Mouse (Mus musculus) thymus, postnatal 36 days (tissue): Measurements from ENCODE around the gene Il5.

ENCODE experiments used
- DNase-seq, 2 experiments: peaks; one replicate each; pipeline ENCODE4 v3.0.0; 2022; ENCODE audit warnings: mixed read lengths in 2 of 2

Gene Il5

GRCm38 (mm10) chr11:53720715-53721114, at the start of gene Il5:
Il5 (plus strand) TSS chr11:53720794.
- DNase-seq = no peak

- DNase-seq = no peak
These were observed 49.2 kb upstream of the Il5 start for GRCm38 (mm10) chr11:53671414-53671813.

GRCm38 (mm10) chr11:53680141-53680540, 40.5 kb upstream of the Il5 start:
- no peak for DNase-seq

GRCm38 (mm10) chr11:53681686-53682085, 38.9 kb upstream of the Il5 start:
- no peak for DNase-seq

DNA sequence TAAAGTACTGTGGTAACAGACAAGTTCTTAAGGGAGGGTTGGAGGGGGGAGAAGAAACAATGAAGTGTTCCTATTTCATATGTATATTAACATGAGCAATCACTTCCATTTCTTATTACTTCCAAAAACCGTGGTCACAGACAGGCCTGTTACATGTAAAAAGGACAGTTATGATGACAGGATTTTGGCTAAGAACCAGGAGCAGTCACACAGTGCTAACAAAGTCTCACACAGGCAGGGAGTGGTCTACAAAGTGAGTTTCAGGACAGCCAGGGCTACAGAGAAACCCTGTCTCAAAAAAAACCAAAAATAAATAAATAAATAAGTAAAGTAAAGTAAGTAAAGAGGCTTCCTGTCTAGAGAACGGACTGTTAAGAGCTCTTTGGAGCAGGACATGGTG, 38.4 kb upstream of the Il5 start:
- no peak for DNase-seq

- no peak for DNase-seq
These were observed 37.5 kb upstream of the Il5 start for GRCm38 (mm10) chr11:53682994-53683530.

GRCm38 (mm10) chr11:53691979-53692378, 28.6 kb upstream of the Il5 start:
- DNase-seq = no peak

DNA sequence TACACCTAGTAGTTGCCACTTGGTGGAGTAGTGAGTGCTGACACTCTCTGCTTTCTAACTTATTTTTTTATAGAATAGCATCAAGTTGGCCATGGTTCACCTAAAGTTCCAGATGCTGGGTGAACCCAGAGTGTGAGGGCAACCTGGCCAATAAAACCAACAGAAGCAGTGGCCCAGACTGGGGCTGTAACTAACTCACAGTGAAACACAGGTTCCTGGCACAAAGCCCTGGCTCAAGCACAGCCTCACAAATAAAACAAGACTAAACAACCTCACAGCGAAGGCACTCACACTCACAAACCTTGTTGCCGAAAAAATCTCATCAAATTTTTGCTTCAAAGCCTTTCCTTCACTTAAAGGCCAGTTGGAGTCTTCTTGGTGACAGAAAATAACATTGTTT, 22.1 kb upstream of the Il5 start:
- DNase-seq = no peak

DNA sequence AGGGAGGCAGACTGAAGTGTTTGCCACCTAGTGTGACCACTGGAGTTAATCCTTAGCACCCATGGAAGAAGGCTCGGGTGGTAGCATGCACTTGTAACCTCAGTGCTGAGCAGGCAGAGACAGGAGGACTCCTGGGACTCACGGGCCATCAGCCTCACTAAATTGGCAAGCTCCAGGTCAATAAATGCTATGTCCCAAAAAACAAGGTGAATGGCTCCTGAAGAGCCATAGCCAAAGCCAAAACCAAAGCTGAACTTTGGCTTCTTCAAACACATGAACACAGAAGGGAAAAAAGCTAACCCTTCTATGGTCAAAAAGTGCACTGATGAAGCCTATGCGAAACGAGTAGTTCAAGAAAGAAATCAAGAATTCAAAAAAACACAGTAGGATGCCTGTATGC, 21.2 kb upstream of the Il5 start:
- DNase-seq = no peak

GRCm38 (mm10) chr11:53706236-53706933, 14.2 kb upstream of the Il5 start:
- peak; percentile 68 to 76 for DNase-seq

DNA sequence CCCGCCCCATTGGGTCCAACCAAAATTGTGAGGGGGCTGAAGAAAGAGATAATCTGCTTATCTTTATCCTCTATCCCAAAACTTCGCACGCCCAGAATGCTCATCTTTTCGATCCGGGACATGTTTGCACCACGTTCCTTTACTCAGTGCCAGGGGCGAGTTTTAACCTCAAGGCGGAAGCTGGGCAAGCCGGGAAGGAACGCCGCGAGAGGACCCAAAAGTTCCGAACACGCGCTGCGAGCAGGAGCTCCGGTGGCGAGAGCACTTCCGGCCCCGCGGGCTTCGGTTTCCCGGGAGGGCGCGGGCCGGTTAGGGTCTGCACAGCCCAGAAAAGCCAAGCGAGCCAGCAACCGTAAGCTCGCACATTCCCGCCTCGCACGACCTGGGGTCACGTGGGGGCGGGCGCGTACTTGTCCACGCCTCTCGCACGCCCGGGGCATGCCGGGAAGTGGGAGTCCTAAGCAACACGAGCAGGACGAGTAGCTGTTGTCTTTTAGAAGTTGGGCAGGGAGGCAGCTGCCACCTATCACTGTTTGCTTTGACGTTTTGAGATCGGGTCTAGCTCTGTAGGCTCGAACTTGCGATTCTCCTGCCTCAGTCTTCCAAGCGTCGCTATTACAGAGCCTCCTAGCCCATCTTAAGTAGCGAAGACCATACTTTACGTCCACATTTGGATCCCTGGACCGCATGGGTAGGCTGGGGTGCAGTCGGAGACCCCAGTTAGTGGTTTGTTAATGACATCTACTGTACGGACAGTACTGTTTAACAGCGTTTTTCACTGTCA, 13.5 kb upstream of the Il5 start, which contains the start of gene Rad50:
Rad50 (minus strand) TSS at position 386 of the 784 bp plus-strand sequence.
- peak; percentile 93 to 95 for DNase-seq

- DNase-seq = no peak
These were observed 12.9 kb upstream of the Il5 start for GRCm38 (mm10) chr11:53707718-53708009.

- no peak for DNase-seq
These were observed 893 bp upstream of the Il5 start for GRCm38 (mm10) chr11:53719701-53720100.

DNA sequence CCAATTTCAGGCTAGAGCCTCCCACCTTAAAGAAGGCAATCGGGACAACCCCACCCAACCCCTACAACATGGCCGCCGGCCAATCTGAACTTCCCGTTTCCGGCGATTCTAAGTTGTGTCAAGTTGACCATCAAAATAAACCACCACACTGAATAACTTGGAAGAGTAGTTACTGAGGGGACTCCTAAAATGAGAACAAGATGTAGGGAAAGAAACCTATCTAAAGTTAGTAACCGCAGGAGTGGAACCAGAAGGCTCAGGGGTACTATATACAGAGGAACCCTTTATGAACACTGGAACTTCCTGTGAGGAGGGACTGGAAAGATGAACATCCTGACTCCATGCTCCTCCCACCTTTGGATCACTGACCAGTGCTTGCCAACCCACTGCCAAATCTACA, 10.9 kb downstream of the Il5 start:
- DNase-seq = no peak

DNA sequence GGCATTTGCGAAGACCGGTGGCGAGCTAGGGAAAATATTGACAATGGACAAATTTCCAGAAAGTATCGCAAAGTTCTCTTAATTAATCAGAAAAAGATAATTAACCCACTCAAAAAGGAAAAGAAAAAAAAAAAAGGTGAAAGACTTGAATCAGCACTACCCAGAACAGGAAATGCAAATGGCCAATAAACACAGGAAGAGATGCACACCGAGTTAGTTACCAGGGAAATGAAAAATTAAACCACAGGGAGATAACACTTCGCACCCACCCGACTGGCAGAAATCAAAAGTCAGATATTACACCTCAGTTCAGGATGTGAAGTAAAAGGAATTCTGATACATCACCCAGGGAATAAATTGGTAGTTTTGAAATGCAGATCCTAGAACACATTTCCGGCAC, 11.7 kb downstream of the Il5 start:
- no peak for DNase-seq

GRCm38 (mm10) chr11:53733824-53734223, 13.2 kb downstream of the Il5 start:
- DNase-seq = no peak

DNA sequence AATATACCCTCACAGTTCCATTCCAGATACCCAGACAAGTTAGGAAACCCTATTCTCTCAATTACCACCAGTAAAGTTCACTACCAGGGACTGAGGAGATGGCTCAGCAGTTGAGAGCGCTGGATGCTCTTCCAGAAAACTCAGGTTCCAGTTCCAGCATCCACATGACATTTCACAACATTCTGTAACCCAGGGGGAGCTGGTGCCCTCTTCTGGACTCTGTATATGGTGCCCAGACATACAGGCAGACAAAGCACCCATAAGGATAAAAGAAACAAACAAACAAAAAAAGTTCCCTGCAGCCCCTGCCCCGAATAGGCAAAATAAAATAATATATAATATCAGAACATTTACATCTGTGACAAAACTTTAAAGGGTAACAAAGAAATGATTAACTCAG, 13.8 kb downstream of the Il5 start:
- no peak for DNase-seq

- DNase-seq = no peak
These were observed 14.5 kb downstream of the Il5 start for GRCm38 (mm10) chr11:53734970-53735681.

- peak; percentile 60 to 71 for DNase-seq
These were observed 15.2 kb downstream of the Il5 start for GRCm38 (mm10) chr11:53735682-53736245.

DNA sequence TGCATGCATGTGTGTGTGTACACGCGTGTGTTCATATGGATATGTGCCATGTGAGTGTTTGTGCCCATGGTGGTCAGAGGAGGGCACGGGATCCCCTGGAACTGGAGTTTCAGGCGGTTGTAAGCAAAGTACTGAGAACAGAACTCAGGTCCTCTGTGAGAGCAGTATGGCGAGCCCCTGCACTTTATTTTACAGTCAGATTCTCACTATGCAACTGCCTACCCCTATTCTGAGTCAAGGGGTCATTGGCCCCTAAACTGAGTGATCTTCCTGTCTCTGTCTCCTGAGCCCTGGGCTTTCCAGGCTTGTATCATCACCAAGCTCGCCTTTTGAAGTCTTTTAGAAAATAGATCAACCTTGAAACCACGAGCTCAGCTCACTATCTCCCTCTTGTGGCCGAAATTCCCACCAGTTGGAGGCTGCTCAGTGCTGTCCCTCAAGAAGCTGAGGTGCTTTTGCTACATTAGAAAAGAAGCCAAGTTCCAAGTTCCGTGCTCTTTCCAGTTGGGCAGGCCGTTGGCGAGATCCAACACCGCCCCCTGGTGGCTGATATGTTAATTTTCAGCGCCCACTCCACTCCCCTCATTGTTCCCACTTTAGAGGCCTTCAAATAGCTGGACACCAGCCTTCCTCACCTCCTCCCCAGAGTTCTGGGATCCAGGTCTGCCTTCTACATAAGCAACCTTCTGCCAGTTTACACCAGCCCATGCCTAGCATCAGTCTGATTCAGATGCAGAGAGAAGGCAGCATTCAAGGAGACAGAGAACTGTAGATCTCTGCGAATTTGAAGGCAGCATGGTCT, 16.4 kb downstream of the Il5 start:
- peak; percentile 69 for DNase-seq

DNA sequence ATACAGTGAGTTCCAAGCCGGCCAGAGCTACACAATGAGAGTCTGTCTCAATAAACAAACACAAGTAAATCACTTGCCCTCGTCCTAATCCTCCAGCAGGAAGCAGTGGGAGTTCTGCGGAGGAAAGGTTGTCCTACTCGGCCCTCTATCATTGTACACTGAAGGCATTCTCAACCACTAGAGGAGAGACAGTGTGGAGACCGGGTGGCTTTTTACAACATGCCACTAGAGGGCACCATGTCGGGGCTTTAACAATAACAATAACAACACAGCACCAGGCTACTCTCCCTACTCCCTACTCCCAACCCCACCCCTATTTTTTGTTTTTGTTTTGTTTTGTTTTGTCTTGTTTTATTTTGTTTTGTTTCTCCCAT, 17.0 kb downstream of the Il5 start:
- DNase-seq = peak; percentile 59 to 61

DNA sequence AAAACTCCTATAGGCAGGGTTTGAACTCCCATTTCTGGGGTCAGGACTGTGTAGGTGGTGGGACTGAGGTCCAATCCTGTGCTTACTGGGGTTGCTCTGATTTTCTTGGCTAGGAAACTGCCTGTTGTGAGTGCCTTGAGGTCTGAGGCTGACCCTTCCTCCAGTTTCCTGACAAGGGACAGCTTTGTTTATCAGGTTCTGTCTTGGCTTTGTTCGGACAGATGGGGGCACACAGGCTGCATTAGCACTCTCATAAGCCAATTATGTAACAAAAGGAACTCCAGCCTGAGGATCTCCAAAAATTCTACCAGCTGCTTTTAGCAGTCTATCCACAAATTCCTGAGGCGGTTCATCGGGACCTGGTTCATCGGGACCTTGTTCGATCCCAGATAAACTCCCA, 21.8 kb downstream of the Il5 start:
- no peak for DNase-seq
